Mouse (Mus musculus) layer of hippocampus, adult 8-10 months (tissue): ENCODE measurements around the gene Abcb8. TPM values are rescaled to one million over a fixed set of nuclear protein-coding genes. Genes with fewer than 3 reads are reported as not detected.

Experiments used
- DNase-seq, 2 experiments: peaks; one replicate each; pipeline ENCODE4 v3.0.0; 2022; ENCODE audit warnings: low spot score in 2 of 2
- total RNA-seq, 4 experiments: library from RNA; stranded (reverse); gene quantifications; 2 replicates each; pipeline ENCODE4 v1.2.4; 2022

Gene Abcb8
- total RNA-seq, 4 experiments from 2014 or later = 51.9 to 59.2 (median 56.8) TPM

DNA sequence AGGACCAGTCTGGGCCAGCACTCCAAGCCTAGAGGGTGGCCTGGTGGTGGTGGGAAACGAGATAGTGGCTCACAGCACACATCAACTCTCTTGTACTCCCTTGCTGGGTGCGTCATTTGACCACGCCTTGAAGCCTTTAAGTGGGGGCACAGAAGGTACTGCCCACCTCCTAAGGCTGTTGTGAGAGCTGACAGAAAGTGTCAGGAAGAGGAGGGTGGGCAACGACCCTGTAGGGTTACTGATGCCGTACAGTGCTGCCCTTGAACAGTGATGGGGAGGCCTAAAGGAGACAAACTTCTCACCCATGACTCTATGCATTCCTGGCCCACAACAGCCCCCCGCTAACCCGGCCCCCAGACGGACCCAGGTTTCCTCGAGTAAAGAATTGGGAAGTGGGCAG is 27.0 kb upstream of the Abcb8 start:
- DNase-seq = no peak

DNA sequence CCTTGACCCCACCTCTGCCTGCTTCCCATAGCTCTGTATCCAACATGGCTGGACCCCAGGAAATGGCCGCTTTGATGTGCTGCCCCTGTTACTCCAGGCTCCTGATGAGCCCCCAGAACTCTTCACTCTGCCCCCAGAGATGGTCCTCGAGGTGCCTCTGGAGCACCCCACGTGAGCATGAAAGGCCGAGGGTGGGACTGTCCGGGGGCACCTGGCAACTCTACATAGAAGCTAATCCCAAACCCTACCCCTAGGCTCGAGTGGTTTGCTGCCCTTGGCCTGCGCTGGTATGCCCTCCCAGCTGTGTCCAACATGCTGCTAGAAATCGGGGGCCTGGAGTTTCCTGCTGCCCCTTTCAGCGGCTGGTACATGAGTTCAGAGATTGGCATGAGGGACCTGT is 23.7 kb upstream of the Abcb8 start:
- no peak for DNase-seq

DNA sequence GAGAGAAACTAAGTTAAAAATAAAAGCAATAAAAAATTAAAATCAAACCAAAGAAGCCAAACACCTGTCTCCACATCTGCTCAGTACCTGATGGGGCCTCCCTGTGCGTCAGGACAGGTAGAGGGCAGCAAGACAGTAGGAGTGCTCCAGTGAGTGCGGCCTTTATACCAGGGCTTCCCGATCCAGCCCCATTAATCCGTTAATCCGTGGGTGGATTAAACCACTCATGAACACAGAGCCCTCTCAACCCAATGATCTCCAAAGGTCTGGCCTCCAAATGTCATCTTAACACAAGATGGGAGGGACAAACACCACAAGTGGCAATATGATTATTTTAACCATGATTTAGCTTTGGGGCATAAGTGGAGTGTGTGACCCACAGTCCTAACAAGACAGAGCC is 19.7 kb upstream of the Abcb8 start:
- DNase-seq = no peak

DNA sequence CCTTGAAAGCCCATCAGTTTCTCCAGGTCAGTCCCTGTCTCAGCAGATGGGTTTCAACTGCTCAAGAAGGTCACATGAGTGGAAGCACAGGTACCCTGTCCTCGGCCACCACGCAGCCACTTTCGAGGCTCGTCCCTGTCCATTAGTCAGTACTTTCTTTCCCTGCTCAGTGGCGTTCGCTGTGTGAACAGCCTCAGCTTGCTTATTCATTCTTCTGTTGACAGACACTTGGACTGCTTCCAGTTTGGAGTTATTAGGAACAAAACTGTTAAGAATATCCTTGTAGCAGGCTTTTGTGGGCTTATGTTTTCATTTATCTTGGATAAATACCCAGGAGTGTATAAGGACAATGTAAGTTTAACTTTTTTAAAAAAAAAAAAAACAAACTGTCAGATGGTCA is 19.2 kb upstream of the Abcb8 start:
- DNase-seq = no peak

DNA sequence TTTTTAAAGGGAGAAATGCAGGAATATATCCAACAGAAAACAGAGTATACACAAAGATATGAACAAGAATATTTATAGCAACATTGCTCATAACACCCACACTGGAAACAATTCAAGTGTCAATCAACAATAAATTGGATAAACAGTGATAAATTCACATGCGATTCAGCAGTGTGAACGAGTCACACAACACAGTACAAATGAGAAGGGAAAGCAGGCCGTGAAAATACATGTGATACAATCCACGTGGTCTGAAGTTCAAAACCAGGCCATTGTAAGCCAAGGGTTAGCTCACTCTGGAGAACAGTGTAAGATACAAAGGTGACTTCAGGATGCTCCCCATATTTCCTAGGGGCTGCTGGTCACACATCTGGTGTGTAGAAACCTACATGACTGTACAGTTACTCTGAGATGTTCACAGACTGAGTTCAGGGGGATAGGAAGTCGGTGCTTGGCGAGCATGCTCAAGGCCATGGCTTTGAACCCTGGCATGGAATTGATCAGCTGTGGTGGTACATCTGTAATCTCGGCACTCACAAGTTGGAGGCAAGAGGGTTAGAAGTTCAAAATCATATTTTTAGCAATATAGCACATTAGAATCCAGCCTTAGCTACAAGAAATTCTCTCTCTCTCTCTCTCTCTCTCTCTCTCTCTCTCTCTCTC is 18.7 kb upstream of the Abcb8 start:
- DNase-seq = no peak

DNA sequence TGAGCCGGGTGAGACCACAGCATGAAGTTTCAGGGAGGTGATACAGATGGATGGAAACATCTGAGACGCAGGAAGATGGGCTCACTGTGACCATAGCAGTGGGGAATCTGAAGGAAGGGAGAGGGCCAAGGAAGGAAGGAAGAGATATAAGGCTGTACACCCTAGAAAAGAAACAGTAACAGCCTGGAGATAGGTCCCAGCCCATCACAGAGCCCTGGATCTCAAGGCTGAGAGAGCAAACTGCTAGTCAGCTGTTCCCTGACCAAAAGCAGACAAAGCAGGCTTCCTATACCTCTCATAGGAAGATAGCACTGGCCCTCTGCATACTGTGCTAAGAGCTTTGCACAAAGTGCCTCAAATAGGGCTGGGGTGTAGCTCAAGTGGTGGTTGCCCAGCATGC is 14.8 kb upstream of the Abcb8 start:
- DNase-seq = no peak

DNA sequence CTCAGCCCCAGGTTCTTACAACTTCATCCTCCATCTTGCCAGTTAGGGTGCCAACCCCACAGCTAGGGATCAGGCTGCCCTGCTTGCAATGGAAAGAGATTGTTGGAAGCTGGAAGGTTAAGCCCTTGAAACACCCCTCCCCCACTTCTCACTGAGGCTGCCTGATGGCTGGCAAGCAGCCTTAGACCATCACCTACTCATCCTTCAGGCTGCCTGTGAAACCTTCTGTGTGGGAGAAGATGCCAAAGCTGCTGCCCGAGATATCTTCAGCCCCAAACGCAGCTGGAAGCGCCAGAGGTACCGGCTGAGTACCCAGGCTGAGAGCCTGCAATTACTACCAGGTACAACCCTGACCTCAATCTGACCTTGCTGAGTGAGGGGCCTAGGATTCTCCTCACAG is 14.0 kb upstream of the Abcb8 start:
- DNase-seq = no peak

DNA sequence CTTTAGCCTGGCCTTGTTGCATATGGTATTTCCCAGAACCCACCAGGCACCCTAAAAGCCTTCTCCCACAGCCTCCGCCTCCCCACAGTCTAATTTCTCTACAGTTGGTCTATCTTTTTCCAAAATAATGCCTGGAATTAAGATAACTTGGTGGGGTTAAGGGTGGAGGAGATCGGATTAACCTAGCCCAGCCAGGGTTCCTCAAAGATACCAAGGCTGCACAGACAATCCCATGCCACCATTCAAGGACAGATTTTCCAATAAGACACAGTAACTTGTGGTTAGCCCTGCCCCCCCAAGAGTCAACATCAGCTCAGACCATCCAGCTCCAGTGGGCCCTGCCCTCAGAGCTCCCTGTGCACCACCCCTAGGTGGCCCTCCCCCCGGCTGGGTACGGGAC is 13.0 kb upstream of the Abcb8 start:
- DNase-seq = no peak

DNA sequence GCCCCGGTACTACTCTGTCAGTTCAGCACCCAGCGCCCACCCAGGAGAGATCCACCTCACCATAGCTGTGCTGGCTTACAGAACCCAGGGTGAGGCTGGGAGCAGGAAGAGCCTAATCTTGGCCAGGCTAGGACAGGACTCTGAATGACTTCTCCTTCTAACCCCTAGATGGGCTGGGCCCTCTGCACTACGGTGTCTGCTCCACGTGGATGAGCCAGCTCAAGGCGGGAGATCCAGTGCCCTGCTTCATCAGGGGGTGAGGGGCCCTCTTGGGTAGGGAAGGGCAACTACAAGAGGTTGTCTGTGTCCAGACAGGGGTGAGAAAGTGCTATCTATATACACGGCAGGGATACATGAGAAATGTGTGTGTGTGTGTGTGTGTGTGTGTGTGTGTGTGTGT is 12.0 kb upstream of the Abcb8 start:
- DNase-seq = no peak

DNA sequence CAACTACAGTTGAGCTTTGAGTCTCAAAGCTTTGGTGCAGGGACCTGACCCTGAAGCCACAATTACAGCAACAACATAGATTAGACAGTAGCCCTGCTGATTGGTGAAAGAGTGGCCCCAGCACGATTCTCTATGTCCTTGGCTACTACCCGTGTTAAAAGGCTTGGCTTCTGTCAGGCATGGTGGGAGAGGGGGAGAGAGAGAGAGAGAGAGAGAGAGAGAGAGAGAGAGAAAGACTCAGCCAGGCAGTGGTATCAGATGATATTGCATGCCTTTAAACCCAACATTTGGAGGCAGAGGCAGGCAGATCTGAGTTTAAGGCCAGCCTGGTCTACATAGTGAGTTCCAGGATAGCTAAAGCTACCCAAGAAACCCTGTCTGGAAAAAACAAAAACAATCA is 11.5 kb upstream of the Abcb8 start:
- DNase-seq = no peak

DNA sequence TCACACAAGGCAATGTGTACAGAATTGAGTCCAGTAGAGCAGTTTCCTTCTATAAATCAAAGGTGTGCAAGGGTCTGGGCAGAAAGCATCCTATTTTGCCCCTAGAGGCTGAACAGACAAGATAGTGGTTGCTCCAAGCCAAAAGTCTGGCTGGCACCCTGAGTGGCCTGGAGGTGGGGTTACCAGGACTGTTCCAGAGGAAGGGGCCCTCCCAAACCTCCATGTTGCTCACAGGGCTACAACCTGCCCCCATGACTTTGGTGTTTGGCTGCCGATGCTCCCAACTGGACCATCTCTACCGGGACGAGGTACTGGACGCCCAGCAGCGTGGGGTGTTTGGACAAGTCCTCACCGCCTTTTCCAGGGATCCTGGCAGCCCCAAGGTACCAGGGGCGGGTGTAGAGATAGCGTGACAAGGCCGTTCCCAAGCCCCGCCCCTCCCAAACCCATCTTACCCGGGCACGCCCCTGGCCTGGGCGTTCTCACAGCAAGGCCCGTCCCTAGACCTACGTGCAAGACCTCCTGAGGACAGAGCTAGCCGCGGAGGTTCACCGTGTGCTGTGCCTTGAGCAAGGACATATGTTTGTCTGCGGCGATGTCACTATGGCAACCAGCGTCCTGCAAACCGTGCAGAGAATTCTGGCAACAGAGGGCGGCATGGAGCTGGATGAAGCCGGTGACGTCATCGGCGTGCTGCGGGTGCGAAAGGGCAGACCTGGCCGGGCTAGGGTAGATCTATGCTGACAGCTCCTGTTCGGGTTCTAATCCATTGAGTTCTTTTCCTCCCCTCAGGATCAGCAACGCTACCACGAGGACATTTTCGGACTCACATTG is 10.2 kb upstream of the Abcb8 start:
- DNase-seq = peak; percentile 90 to 92

DNA sequence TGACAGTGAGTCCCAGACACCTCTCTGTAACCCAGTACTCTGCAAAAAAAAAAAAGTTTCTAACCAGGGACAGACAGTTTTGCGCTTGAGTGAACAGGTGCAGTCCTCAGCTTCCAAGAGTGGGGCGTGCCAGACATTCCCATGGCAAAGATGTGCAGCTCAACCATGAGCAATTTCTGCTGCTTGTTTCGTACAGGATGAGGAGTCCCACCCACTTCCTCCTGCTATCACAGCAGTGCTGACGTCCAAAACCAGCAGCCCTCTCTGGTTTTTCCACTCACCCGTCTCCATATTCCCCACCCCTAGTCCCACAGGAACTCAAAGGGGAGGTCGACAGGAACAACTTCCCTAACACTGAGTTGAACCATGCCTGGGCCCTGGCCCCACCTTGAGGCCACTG is 9.1 kb upstream of the Abcb8 start:
- DNase-seq = peak in 1 of 2 experiments; percentile 51

DNA sequence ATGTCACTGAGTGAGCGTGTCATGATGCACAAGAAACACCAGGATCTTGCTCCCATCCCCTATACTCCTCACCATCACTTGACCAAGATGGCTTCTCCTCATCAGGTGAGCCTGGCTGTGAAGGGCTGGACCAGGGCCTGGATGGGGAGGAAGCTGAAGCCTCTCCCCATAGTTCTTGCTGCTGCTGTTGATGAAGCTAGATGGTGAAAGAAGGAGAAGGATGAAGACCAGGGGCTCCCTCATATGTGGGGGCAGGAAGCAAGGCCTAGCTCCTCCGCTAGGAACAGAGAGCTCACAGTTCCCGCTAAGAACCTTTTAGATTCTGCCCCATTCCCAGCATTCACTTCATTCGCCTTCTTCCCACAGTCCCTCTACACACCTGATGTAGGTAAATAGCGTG is 8.1 kb upstream of the Abcb8 start:
- no peak for DNase-seq

DNA sequence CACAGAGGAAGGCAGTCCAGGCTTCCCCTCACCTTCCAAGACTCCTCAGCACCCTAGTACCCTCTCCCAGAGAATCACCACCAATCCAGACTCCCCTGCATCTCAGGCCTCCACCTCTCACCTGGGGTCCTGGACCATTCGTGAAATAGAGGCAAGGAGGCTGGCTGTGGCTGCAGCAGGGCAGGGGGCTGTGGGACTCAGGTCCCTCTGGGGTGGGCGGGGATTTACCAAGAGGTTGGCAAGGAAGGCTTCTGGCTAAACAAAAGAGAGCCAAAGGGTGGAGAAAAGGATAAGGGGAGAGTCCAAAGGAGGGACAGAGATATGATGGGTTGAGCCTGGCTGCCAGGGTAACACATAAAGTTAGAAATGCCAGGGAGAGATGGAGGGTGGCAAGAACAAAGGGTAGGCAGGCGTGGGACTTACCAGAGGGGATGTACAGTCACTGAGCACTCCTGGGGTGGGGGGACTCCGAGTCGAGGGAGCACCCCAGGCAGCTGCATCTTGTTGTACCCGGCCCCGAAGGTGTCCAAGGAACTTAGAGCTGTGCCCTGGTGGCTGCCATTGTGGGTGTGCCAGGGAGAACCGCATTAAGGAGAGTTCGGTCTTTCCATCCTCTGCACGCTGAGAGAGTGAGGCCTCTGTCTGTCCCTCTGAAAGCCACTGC is 7.4 kb upstream of the Abcb8 start:
- DNase-seq = no peak

DNA sequence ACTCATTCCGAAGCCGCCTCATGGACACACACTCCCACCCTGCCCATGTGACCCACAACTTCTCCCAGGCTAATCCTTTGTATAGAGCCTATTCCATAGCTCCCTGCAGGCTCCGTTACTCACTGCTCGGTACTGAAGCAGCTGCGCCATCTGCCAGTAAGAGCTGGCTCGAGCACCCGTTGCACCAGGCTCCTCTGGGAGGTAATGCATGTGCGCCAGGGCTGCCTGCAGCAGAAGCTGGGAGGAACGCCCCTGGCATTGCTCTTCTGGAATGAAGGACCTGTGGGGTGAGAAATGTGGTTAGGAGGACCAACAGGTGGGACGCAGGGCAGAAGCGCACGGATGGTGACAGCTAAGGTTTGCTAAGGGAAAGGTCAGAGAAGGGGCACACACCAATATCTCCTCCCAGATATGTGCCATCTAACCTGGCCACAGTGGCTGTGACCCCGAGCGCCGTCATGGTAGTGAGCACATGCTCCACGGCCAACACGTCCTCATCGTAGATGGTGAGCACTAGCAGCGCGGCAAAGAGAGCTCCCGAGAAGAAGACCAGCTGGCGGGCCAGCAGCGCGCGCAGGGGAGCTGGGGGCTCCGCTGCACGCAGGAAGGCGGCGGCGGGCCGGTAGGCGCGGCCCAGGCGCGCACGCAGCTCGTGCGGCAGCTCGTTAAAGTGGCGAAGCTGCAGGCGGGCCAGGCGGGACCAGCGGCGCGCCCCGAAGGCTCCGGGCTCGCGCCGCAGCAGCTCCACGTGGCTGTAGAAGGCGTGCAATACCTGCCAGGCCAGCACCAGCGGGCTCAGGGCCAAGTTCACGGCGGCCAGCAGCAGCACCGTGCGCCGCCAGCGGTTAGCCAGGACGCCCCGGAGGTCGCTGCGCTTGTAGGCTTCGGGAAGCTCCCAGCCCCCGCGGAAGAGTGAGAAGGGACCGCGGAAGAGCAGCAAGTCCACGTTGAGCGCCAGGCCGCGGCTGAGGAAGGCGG is 5.9 kb upstream of the Abcb8 start:
- peak; percentile 64 to 71 for DNase-seq

DNA sequence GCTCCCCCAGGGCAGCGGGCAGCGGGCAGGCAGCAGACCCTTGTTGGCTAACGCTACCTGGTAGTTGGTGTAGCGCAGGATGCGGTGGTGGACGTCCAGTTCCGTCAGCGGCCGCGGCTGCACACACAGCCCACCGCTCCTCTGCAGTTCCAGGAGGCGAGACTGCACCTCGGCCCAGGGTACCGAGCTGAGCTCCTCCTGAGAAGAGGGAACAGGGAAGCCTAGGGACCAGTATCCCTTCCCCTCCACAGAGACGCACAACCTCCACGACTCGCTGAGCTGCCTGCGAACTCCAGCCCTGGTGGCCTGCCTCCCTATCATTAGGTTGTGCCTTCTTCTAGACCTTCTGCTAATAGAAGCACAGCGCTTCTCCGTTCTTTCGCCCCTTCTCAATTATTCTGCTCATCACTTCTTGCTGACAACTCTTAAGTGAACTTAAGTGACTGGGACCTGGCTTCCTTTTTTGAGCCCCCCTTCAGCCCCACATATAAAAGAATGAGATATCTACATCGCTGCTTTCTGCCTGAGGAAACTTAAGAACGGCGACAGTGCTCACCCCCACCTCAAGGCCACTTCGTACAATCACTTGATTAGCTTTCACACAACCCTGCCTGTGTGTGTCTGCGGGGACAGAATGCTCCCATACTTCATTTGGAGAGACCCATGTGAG is 5.1 kb upstream of the Abcb8 start:
- DNase-seq = no peak

DNA sequence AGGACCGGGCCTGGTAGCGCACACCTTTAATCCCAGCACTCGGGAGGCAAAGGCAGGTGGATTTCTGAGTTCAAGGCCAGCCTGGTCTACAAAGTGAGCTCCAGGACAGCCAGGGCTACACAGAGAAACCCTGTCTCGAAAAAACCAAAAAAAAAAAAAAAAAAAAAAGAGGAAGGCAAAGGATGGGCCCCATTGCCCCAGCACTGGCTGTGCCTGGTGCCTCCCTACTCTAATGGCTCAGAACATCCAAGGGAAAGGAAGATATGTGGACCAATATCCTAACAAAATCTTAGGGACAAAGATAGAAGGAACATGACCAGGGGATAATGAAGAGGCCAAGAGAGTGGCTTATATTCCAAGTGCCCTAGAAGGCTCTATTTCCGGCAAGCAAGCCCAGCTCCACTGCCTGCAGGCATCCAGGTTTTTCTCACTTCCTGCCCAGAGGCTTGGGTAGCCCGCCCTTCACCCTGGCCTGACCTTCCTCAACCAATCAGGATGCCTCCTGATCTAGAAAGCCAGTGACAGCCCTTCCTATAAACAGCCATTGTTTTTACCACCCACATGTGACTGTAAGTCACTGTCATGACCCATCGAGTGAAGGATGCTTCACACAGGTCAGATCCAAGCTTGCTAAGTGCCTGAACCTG is 4.3 kb upstream of the Abcb8 start:
- no peak for DNase-seq

DNA sequence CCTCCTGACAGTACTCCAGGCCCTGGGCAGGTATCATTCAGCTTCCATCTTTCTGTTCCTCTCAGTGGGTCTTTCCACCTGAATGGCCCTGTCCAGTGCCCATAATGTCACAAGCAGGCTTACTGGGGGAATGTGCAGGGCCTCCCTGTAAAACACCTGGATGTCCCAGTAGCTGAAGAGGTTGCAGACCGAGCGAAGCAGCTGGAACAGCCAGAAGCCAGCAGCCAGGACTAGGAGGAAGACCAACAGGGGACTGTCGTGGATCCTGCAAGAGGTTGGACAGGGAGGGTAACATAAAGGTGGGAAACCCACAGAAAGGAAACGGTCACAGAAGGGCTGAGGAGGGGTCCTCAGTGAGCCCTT is 3.8 kb upstream of the Abcb8 start:
- no peak for DNase-seq

DNA sequence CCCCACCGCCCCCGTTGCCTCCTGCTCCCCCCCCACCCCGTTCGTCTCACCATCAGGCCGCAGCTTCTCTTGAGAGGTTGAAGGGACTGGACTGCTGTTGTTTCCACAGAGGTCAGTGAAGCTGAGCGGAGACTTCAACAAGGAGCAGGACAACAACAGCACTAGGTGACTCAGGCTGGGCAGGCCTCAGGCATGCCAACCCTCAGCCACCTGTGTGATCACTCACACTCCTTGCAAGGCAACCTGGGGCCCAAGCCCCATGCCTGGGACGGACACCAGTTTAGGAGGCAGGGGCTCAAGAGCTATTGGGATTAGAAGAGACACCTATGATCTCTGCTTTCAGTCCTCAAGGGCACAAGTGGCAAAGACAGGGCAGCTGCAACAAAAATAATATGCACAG is 1.6 kb upstream of the Abcb8 start, which contains the start of gene Atg9b:
Atg9b (minus strand) TSS at position 280 of the 400 bp plus-strand sequence.
- no peak for DNase-seq

DNA sequence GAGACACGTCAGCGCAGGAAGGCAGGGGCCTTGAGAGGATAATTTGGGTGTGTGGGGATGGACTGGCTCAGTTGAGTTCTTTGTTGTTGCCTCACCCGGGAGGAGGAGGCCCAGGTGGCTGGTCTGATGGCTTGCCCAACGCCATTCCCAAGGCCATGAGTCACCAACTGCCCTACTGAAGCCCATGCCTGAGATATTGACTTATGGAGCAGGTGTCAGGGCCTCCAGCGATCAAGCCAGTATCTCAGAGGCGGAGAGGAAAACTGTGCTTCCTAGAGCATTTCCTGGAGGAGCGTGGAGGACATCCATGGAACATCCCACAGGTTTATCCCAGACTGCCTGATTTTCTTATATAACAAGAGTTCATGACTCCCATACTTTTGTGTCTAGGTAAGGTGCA is 739 bp upstream of the Abcb8 start:
- DNase-seq = no peak
